ENCODE assay signal across 15 mouse cellular contexts in genomic region chr2:136744683-136745326, GRCm38 (mm10). TPM values are rescaled to one million over a fixed set of nuclear protein-coding genes. Genes with fewer than 3 reads are reported as not detected.
DNase-seq lines count a peak whose midpoint lies in the region; ATAC-seq lines count a peak whose summit lies in the region.
"Had no signal": no experiment of that assay in that cellular context is flagged by ENCODE, and none has a peak within 500 bp of the region (broad histone marks: within the 10 kb centered on the region; RNA-seq: fewer than 3 reads in every experiment).

No protein-coding gene starts in this region.

- no peak overlapping the region for H3K4me3 ChIP-seq in hindbrain, embryonic 15.5 days
- H3K4me3 ChIP-seq in neural tube, embryonic 15.5 days (replicated peaks), result no peak overlapping the region
- H3K4me3 ChIP-seq: embryonic facial prominence, embryonic 12.5 days had no signal

- no peak overlapping the region for H3K9ac ChIP-seq in hindbrain, embryonic 15.5 days
- H3K9ac ChIP-seq in neural tube, embryonic 15.5 days (replicated peaks), result no peak overlapping the region
- H3K9ac ChIP-seq: embryonic facial prominence, embryonic 12.5 days had no signal

- peak overlapping the region; percentile 20; the same call in 1 of the 2 replicates for H3K27ac ChIP-seq in hindbrain, embryonic 15.5 days (replicated peaks)
- H3K27ac ChIP-seq in neural tube, embryonic 15.5 days (replicated peaks), result peak overlapping the region; percentile 51
- H3K27ac ChIP-seq: embryonic facial prominence, embryonic 12.5 days had no signal

- intact Hi-C loops in left cerebral cortex, postnatal 25 days (cut with DNase I), result no loop called here

- H3K27me3 ChIP-seq in hindbrain, embryonic 15.5 days, result no peaks in the 10 kb centered on the region
- no peaks in the 10 kb centered on the region for H3K27me3 ChIP-seq in neural tube, embryonic 15.5 days (replicated peaks)
- H3K27me3 ChIP-seq: embryonic facial prominence, embryonic 12.5 days had no signal

- H3K4me2 ChIP-seq in hindbrain, embryonic 15.5 days, result no peak overlapping the region
- H3K4me2 ChIP-seq in neural tube, embryonic 15.5 days, result no peak overlapping the region
- H3K4me2 ChIP-seq: embryonic facial prominence, embryonic 12.5 days had no signal

- H3K9me3 ChIP-seq in hindbrain, embryonic 15.5 days, result no peaks in the 10 kb centered on the region
- H3K9me3 ChIP-seq in neural tube, embryonic 15.5 days (replicated peaks), result no peaks in the 10 kb centered on the region
- H3K9me3 ChIP-seq: embryonic facial prominence, embryonic 12.5 days had no signal

- ATAC-seq in cerebellum, adult (ENCODE audit: insufficient number of reproducible peaks, low FRiP score, low TSS enrichment), result peak; percentile 79
- peak; percentile 73; the same call in 1 of the 2 replicates for ATAC-seq in hindbrain, embryonic 15.5 days (ENCODE audit: low FRiP score, low read depth)
- peak; percentile 58; the same call in 1 of the 2 replicates for ATAC-seq in neural tube, embryonic 15.5 days (ENCODE audit: low FRiP score)

- DNase-seq in cerebellum, postnatal 4 days (ENCODE audit: low spot score in 2 of 2), result no peak
- peak; percentile 35 for DNase-seq in embryo, embryonic 10.5 days (ENCODE audit: low spot score)
- DNase-seq in adrenal gland, adult (ENCODE audit: inconsistent age in 2 of 2, low spot score in 1 of 2), result no peak
- DNase-seq in urinary bladder, postnatal 10 days (ENCODE audit: low spot score), result no peak
- DNase-seq in left cerebral cortex, postnatal 25 days (ENCODE audit: low spot score in 2 of 2), result no peak
- DNase-seq: adrenal gland, postnatal 10 days; gastrocnemius, postnatal 25 days; lung, adult 2 months; spleen, adult 18-20 months; thymus, postnatal 36 days had no signal

- peaks cover 5% of the 10 kb centered on the region for H3K4me1 ChIP-seq in hindbrain, embryonic 15.5 days (replicated peaks)
- H3K4me1 ChIP-seq in neural tube, embryonic 15.5 days, result peaks cover 13% of the 10 kb centered on the region
- H3K4me1 ChIP-seq: embryonic facial prominence, embryonic 12.5 days had no signal

- WGBS in hindbrain, embryonic 15.5 days, result 77% methylated on average over 2 of the region's 2 CpGs
- WGBS in neural tube, embryonic 15.5 days, result 81% methylated on average over 2 of the region's 2 CpGs

- no peaks in the 10 kb centered on the region for H3K36me3 ChIP-seq in hindbrain, embryonic 15.5 days
- H3K36me3 ChIP-seq in neural tube, embryonic 15.5 days, result no peaks in the 10 kb centered on the region
- H3K36me3 ChIP-seq: embryonic facial prominence, embryonic 12.5 days had no signal

RNA-seq across cellular contexts. Expression of gene Snap25, which starts 31.6 kb away (rescaled TPM):
- 224 and 276 TPM in 2 replicates for polyA plus RNA-seq in hindbrain, embryonic 15.5 days (2015; fragmentation: Nextera tagmentation; extraction: Ambion mirVana)
- polyA plus RNA-seq in neural tube, embryonic 15.5 days (2015; fragmentation: Nextera tagmentation; extraction: Ambion mirVana), result 321 and 342 TPM in 2 replicates
- 1,000 to 10,000 TPM; 2,524 to 2,644 TPM for total RNA-seq in left cerebral cortex, postnatal 25 days (2021)
- total RNA-seq: MEL had no signal
